Mouse (Mus musculus) megakaryocyte progenitor cell, adult 5-6 weeks (primary cell): ENCODE measurements around the gene Asb4. TPM values are rescaled to one million over a fixed set of nuclear protein-coding genes. Genes with fewer than 3 reads are reported as not detected.
A peak's percentile ranks its signal among the peaks of the same experiment; 100 is the strongest.
"Not testable (repeated sequence)": the region's sequence is repeated elsewhere in the genome, so short reads cannot be mapped to it uniquely, and the experiment has no call there.

Experiments used
- ATAC-seq: replicated peaks from 2 replicates; pipeline ENCODE4 v1.8.0; 2016; ENCODE audit warnings: mild to moderate bottlenecking, moderate TSS enrichment, inconsistent platforms; ENCODE audit not compliant: poor library complexity
- total RNA-seq, 2 experiments: library from RNA; stranded (forward) in 1 of 2; stranded (reverse) in 1 of 2; fragments of 157-497, 149-512 nt in 1 of 2; fragments of 200-1000 nt in 1 of 2; gene quantifications; 2 replicates each; pipeline versions ENCODE4 v1.2.3 to v1.2.4; 2015 to 2017

Gene Asb4
- total RNA-seq (2015) (0.07 TPM in 1 of 2 replicates, not detected in the other), total RNA-seq (2017) (0.14 TPM in 1 of 2 replicates, not detected in the other)

GRCm38 (mm10) chr6:5383336-5384177 is at the start of gene Asb4:
TSS of gene Asb4 (plus strand) at chr6:5383386.
- ATAC-seq, result peak; percentile 3; the same call in 1 of the 2 replicates

- ATAC-seq, result no peak
These were observed 49.2 kb upstream of the Asb4 start for GRCm38 (mm10) chr6:5334021-5334420.

- not testable (repeated sequence) for ATAC-seq
These were observed 47.2 kb upstream of the Asb4 start for GRCm38 (mm10) chr6:5336016-5336415.

- not testable (repeated sequence) for ATAC-seq
These were observed 44.4 kb upstream of the Asb4 start for GRCm38 (mm10) chr6:5338781-5339180.

GRCm38 (mm10) chr6:5339283-5339682 is 43.9 kb upstream of the Asb4 start:
- not testable (repeated sequence) for ATAC-seq

GRCm38 (mm10) chr6:5344255-5344654 is 38.9 kb upstream of the Asb4 start:
- ATAC-seq, result no peak

- no peak for ATAC-seq
These were observed 25.3 kb upstream of the Asb4 start for GRCm38 (mm10) chr6:5357873-5358272.

- ATAC-seq, result peak; percentile 81
These were observed 22.8 kb upstream of the Asb4 start for GRCm38 (mm10) chr6:5360402-5360801.

- peak; percentile 79 for ATAC-seq
These were observed 21.2 kb upstream of the Asb4 start for GRCm38 (mm10) chr6:5361987-5362386.

GRCm38 (mm10) chr6:5365845-5366244 is 17.3 kb upstream of the Asb4 start:
- no peak for ATAC-seq

- ATAC-seq, result no peak
These were observed 6.3 kb upstream of the Asb4 start for GRCm38 (mm10) chr6:5376884-5377283.

GRCm38 (mm10) chr6:5379048-5379447 is 4.1 kb upstream of the Asb4 start:
- no peak for ATAC-seq

GRCm38 (mm10) chr6:5379781-5380623 is 3.2 kb upstream of the Asb4 start:
- 0 out of 2 replicates have a peak, but pooled peaks have one; percentile 27 for ATAC-seq

GRCm38 (mm10) chr6:5380624-5381252 is 2.4 kb upstream of the Asb4 start:
- no peak for ATAC-seq

- no peak for ATAC-seq
These were observed 1.1 kb upstream of the Asb4 start for GRCm38 (mm10) chr6:5381918-5382582.

- ATAC-seq, result peak; percentile 81
These were observed 487 bp upstream of the Asb4 start for GRCm38 (mm10) chr6:5382583-5383215.

GRCm38 (mm10) chr6:5384178-5384490 is 948 bp downstream of the Asb4 start:
- peak; percentile 72 for ATAC-seq

- no peak for ATAC-seq
These were observed 2.0 kb downstream of the Asb4 start for GRCm38 (mm10) chr6:5385161-5385640.

- ATAC-seq, result no peak
These were observed 3.3 kb downstream of the Asb4 start for GRCm38 (mm10) chr6:5386486-5386885.

- ATAC-seq, result no peak
These were observed 4.2 kb downstream of the Asb4 start for GRCm38 (mm10) chr6:5387396-5387795.
